Mouse (Mus musculus) heart, postnatal 14 days (tissue): ENCODE results near the gene Pcyt1a. TPM values are rescaled to one million over a fixed set of nuclear protein-coding genes. Genes with fewer than 3 reads are reported as not detected.

Experiments
- DNase-seq, 2 experiments: peaks; one replicate each; pipeline ENCODE4 v3.0.0; 2021 to 2022
- intact Hi-C: fragments of 180-260 bp; cut with DNase I; formaldehyde crosslinking; loops from one replicate; pipeline ENCODE4 v1.15.1; 2025
- total RNA-seq, 2 experiments: library from RNA; stranded (reverse); gene quantifications; 2 replicates each; pipeline ENCODE4 v1.2.3; 2021

The Pcyt1a gene
- total RNA-seq, 2 experiments from 2014 or later: 106 to 108 TPM

GRCm38 (mm10) chr16:32506298-32506697 is 75.6 kb downstream of the Pcyt1a start:
- DNase-seq: no peak
- intact Hi-C loops: loop anchor here (2.0 to 5.0 kb wide), 2 partner anchors 131 to 177 kb away; no protein-coding TSS in a partner anchor

GRCm38 (mm10) chr16:32506868-32507267 is 76.1 kb downstream of the Pcyt1a start:
- no peak for DNase-seq
- intact Hi-C loops: loop anchor here (2.0 to 5.0 kb wide), 2 partner anchors 130 to 176 kb away; no protein-coding TSS in a partner anchor

- intact Hi-C loops: loop anchor here (2.0 to 5.0 kb wide), 2 partner anchors 130 to 175 kb away; no protein-coding TSS in a partner anchor
- peak; percentile 55 to 76 for DNase-seq
Observed at GRCm38 (mm10) chr16:32507407-32507806, 76.7 kb downstream of the Pcyt1a start.

- intact Hi-C loops: loop anchor here (2.0 to 5.0 kb wide), 2 partner anchors 101 to 129 kb away; partner anchors contain the start of gene Tfrc
- DNase-seq: no peak
Observed at GRCm38 (mm10) chr16:32508035-32508434, 77.3 kb downstream of the Pcyt1a start.

DNA sequence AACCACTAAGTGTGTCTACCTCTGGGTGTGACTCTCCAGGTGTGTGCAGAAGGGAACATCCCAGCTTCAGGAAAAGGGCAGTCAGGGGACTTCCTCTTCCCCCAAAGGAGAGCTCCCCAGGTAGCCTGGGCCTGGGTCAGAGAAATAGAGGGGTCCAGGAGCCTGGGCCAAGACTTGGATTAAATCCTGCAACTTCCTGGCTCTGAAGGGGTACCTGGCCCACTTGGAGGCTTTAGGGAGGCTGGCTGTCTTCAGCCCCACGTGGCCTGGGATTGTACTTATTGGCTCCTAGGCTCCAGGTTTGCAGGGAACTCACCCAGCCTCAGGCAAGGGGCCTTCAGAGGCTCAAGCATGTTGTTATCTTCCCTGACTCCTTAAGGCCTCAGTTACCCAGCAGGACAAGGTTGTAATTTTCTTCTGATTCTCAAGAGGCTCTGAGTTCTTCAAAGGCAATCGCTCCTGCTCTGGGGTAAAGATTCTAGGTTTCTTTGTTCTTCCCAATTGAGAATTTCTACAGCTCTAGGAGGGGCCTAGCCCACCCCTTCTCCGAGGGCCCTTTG is 77.9 kb downstream of the Pcyt1a start:
- DNase-seq: no peak

DNA sequence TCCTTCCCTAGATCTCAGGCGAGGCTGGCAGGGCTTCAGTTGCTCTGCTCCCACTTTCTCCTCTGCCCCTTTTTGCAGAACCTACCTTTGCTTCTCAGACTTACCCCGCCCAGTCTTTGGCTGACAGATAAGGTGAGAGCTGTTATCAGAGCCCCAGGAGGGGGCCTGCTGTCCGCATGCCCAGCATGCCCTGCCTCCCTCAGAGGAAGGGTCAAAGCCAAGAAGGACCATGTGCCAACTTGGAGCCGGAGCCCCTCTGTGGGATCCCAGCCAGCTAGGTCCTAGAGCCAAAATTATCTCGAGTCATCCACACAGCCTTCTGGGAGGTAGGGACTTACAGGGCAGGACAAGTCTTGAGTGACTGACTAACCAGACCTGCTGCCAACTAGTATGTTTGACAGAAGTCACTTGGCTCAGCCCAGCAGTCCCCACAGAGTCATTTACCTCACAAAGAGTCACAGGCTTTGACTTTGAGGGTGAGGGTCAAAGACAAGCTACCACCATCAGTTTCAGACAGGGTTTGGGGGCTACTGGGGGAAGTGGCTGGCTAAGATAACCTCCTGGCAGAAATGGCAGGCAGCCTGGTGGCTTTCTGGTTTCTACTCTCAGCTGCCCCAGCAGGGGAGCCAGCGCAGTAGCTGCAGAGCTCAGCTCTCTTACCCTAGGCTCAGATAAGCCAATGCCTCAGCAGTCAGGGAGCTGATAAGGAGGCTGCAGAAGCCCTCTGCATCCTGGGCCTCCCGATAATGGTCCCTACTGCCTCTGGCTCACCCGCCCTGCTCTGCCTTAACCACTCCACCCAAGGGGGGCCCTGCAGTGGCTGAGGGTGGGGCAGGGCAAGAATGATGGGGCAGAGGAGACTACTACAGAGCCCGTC is 78.6 kb downstream of the Pcyt1a start:
- intact Hi-C loops: loop anchor here (2.0 to 5.0 kb wide), 2 partner anchors 99 to 128 kb away; partner anchors contain the start of gene Tfrc
- DNase-seq: peak; percentile 39 to 44

More for the DNA sequence above, 77.9 kb downstream of the Pcyt1a start:
- intact Hi-C loops: loop anchor here (2.0 to 5.0 kb wide), 2 partner anchors 100 to 129 kb away; partner anchors contain the start of gene Tfrc

GRCm38 (mm10) chr16:32510399-32511337 is 79.9 kb downstream of the Pcyt1a start:
- no peak for DNase-seq
- intact Hi-C loops: no loop called here

DNA sequence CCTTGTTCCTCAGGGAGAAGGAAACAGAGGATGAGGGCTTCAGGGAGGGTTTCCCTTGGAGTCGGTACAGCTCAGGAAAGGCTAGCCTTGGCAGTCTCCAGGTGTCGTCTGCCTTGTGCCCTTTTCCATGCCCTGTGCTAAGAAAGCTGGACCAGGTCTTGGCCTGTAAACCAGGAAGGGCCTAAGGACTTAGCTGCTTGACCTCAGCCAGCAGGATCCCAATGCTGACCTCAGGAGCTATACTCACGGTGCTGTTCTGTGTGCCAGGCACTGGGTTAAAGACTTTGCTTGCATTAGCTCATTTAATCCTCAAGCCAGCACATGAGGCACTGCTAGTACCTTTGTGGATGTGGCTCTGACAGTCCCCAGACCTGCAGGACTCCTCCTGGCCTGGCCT is 80.6 kb downstream of the Pcyt1a start:
- intact Hi-C loops: no loop called here
- DNase-seq: no peak

DNA sequence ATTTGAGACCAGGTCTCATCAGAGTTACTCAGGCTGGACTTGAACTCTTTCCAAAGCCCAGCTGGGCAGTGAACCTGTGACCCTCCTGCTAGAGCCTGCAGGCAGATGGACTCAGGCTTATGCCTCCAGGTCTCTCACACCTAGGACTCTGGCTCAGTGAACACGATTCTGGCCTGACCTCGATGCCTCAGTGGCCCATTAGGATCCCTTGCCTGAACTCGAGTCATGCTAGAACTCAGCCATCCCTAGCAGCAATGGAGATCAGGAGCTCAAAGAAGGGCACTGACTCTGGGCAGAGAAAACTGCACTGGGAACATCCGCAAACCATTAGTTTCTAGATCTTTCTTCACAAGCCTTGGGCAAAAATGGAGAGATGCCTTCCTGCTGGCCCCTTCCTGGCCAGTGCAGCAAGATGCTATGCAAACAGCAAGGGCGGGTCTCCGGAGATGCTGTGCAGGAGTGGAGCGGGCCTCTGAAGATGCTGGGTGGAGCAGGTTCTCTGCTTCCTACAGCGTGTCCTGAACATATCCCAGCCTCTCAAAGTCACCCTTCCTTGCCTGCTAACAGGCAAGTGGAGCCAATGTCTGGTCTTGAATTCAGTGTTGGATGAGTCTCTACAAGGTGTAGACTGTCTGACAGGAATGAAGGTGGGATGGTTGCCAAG is 81.2 kb downstream of the Pcyt1a start:
- intact Hi-C loops: no loop called here
- no peak for DNase-seq

DNA sequence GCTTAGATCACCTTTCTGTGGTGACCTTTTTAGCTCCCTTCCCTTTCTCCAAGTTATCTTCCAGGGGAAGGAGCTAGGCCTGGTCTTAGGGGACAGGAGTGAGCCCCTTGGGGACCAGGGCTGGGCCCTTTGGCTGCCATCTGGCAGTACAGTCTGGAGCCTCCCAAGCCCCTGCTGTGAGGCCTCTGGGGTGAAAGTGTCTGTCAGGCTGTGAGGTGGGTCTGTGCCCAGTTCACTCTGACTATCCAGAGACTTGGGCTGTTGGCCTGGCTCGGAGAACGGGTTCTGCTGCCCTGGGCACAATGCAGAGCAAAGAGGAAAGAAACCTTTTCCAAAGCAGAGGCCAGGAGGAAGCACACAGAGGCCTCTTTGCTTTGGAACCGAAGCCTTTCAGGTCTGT is 82.2 kb downstream of the Pcyt1a start:
- DNase-seq: no peak
- intact Hi-C loops: no loop called here

- intact Hi-C loops: no loop called here
- no peak for DNase-seq
Observed at GRCm38 (mm10) chr16:32513401-32513800, 82.7 kb downstream of the Pcyt1a start.

DNA sequence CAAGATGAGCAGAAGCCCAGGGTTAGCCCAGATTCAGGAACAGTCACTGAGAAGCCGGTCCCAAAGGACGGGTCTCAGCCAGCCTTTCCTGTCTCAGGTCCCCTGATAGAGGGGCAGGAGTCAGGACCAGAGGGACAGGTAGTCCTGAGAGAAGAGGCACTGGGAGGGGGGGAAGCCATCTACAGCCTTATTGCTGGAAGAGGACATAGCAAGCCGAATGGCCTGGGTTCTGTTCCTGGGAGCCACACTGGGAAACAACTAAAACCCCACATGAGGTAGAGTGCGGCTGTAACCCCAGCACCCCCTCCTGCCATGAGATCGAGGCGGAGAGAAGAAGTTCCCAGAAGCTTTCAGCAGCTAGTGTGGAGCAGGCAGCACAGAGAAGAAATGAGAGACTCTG is 83.2 kb downstream of the Pcyt1a start:
- intact Hi-C loops: no loop called here
- no peak for DNase-seq

- intact Hi-C loops: no loop called here
- DNase-seq: no peak
Observed at GRCm38 (mm10) chr16:32516006-32516962, 85.6 kb downstream of the Pcyt1a start.

DNA sequence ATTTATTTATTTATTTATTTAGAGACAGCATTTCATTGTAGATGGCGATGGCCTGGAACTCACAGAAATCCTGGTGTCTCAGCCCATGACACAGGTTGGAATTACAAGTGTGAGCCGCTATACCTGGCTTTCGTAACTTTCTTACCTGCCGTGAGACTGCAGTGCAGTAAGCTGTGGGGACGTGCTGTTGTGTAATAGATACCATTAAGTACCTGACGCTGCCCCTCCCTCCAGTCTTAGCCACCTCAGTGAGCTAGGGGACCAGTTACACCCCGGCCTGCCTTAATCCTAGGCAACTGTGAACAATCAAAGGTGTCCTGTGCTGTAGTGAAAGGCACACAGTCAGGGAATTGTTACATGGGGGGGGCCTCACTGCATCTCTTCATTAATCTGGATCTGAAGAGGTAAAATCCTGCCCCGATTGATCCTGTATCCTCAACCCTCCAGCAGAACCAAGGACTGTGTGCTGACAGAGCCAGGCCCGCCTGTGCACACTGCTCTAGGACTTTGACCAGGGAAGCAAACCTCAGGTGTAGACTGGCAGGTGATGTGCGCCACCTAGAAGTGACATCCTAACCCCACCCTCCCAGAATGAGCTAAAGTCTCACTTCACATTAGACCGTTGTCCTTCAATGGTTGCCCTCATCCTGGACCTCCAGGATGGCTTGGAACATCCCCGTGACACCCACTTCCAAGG is 87.2 kb downstream of the Pcyt1a start:
- DNase-seq: no peak
- intact Hi-C loops: no loop called here

GRCm38 (mm10) chr16:32519656-32520371 is 89.1 kb downstream of the Pcyt1a start:
- intact Hi-C loops: no loop called here
- DNase-seq: no peak

DNA sequence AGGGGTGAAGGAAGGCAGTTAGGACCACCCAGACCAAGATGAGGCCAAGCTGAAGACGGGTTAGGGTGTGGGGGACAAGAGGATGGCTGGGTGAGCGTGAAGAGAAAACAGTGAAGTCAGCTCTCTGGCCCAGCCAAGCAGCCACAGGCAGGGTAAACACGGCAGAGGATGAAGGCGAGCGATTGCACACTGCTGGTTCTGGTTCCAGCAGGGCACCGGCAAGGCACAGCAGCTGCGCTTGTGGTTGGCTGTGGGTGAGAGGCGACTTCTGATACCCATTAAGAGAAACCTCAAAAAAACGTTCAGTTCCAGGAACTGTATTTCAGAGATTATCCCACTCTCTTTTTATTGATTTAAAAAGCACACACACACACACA is 89.6 kb downstream of the Pcyt1a start:
- intact Hi-C loops: no loop called here
- no peak for DNase-seq

DNA sequence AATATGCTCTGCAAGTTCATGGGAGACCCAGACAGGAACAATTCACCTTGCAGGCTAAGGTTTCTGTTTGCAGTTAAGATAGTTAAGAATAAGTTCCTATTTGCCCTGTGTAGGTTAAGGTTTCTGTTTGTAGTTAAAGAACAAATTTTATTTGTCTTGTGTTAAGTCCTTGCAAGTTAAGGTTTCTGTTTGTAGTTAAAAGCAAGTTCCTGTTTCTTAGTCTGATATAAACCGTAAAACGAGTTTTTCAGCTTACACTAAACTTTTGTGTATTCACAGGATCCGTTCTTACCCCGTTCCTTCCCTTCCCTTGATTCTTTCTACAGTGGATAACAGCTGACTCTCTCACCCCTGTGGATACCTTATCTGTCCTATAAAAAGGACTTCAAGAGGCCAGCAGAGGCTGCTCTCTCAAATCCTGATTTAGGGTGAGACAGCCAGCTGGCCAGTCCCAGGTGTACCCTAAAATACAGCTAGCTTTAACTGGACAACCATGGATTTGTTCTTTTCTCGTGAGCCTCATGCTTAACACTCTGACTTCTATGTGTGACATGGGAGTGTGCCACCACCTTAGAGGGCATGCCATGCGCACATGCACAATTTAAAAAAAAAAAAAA is 92.0 kb downstream of the Pcyt1a start:
- no peak for DNase-seq
- intact Hi-C loops: no loop called here
